Mouse (Mus musculus): ENCODE results near the gene Smtnl2.

Smtnl2 gene

DNA sequence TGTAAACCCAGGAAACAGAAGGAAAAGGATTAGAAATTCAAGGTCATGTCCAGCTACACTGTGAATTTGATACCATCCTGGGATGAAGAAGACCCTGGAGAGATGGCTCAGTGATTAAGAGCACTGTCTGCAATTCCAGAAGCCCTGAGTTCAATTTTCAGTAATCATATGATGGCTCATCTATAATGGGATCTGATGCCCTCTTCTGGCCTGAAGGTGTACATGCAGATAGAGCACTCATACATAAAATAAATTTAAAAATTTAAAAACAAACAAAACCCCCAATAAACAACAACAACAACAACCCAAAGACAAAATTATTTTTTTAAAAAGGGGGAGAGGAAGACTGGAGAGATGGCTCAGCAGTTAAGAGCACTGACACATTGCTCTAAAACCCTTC is 15.4 kb upstream of the Smtnl2 start:
- DNase-seq (ENCODE audit: low spot score in 2 of 2) = no peak

- DNase-seq (ENCODE audit: low spot score in 2 of 2) = no peak
These were observed 13.7 kb upstream of the Smtnl2 start for GRCm38 (mm10) chr11:72425201-72425600.

GRCm38 (mm10) chr11:72423686-72424085 is 12.2 kb upstream of the Smtnl2 start:
- DNase-seq (ENCODE audit: low spot score in 2 of 2) = no peak

DNA sequence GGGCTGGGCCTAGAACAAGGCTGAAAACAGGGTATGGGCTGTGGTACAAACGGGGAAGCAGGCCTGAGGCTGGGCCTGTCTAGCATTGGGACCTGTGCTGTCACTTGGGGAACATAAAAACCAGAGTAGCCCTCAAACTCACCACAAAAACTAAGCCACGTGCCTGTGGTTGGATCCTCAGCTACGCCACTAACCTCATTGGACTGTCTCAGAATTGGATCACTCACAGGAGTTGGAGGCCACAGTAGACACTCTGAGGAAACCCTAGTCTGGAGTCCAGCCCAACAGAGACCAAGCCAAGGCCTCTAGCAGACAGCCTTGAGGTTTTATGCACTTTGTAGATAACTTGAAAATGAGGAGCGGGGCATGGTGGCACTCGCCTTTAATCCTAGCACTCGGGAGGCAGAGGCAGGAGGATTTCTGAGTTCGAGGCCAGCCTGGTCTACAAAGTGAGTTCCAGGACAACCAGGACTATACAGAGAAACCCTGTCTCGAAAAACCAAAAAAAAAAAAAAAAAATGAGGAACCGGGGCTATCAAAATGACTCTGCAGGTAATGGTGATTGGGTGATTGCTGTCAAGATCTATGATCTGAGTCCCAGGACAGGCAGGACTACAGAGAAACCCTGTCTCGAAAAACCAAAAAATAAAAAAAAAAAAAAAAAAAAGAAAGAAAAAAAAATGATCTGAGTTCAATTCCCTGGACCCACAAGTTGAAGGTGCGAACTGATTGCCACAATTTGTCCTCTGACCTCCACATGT is 10.2 kb upstream of the Smtnl2 start:
- no peak for DNase-seq (ENCODE audit: low spot score in 2 of 2)

- no peak for DNase-seq (ENCODE audit: low spot score in 2 of 2)
These were observed 9.1 kb upstream of the Smtnl2 start for GRCm38 (mm10) chr11:72420460-72421122.

DNA sequence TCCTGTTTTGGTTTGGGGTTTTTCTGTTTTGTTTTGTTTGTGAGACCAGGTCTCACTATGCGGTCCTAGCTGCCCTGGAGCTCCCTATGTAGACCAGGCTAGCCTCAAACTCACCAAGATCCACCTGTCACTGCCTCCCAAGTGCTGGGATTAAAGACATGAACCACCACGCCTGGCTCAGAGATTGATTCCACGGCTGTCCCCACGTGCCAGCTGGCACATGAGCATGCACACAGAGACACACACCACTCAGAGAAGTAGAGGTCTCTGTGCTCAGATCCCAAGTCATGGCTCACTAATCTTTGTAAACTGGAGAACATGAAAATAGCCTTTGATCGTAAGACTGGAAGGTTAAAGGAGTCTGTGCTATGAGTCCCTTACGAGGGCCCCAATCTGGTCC is 7.5 kb upstream of the Smtnl2 start:
- DNase-seq (ENCODE audit: low spot score in 2 of 2) = no peak

GRCm38 (mm10) chr11:72418227-72418626 is 6.7 kb upstream of the Smtnl2 start:
- DNase-seq (ENCODE audit: low spot score in 2 of 2) = no peak

GRCm38 (mm10) chr11:72417376-72417775 is 5.9 kb upstream of the Smtnl2 start:
- DNase-seq (ENCODE audit: low spot score in 2 of 2) = no peak

GRCm38 (mm10) chr11:72416666-72417065 is 5.2 kb upstream of the Smtnl2 start:
- DNase-seq (ENCODE audit: low spot score in 2 of 2) = no peak

DNA sequence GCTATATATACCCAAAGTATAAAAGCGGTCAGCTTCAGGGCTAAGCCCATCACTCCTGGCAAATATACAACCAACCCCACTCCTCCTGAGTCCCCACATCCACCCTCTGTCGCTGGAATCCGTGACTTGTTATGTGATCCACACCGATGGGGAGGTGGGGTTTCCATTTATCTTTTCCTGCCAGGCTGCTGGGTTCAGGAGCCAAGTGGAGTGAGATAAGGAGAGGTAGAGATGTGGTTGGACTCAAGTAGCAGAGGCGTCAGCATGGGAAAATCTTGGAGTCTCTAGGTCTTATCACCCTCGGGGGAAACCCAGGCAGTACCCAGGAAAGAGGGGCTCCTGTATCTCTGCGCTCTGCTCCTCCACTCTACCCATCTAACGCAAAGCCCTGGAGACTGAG is 3.6 kb upstream of the Smtnl2 start:
- DNase-seq (ENCODE audit: low spot score in 2 of 2) = no peak

GRCm38 (mm10) chr11:72413601-72414190 is 2.2 kb upstream of the Smtnl2 start:
- no peak for DNase-seq (ENCODE audit: low spot score in 2 of 2)

DNA sequence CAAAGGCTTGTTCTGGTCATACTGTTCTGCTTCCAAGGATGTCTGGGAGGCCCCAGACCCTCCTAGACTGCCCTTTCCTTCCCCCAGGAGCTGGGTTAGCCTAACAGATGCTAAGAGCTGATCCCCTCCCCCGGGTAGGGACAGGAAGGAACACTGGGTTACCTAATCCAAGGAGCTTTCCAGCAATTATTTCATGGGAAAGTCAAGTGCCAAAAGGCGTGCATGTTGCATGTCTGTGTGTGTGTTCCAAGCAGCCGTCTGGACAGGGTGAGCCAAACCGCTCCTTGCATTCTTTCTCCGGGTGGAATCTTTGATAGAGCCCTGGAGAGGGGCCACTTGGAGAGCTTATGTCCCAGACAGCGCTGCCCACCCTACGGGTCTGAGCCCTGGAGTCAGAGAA is 1.5 kb upstream of the Smtnl2 start:
- DNase-seq (ENCODE audit: low spot score in 2 of 2) = no peak

DNA sequence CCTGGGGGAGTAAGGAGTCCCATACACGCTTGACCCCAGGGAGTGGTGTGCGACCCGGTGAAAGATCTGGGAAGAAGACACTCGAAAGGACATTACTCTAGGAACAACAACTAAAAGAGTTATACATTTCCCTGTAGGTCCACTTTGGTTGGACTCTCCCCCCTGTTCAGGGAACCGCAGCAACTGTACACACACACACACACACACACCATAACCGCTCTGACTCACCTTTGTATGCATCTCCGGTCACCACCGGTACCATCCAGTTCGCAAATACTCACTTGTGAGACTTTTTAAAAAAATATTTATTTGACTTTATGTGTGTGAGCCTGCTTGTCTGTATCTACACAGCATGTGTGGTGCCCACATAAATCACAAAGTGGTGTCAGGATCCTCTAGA is 432 bp upstream of the Smtnl2 start:
- no peak for DNase-seq (ENCODE audit: low spot score in 2 of 2)

DNA sequence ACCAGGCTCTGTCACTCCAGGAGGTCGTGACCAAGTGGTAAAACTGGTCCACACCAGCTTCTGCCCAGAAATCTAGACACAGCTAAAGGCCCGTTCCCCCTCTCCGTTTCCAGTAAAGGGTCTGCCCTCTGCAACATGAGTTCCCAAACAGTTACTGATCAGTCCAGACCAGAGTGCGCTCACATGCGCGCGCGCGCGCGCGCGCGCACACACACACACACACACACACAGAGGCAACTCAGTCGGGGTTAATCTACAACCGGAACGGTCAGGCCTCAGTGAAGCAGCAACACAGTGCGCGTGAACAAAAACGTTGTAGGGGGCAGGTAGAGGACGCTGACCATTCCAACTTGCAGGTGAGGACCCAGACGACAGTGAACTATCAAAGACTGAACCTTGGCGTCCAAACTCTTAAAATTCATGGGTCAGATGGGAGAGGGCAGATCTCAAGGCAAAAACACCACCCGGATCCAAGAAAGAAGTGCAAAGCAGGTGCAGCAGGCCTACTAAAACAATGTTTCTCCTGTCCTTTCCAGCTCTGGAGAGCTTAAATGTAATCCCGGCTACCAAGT is 906 bp downstream of the Smtnl2 start:
- no peak for DNase-seq (ENCODE audit: low spot score in 2 of 2)

GRCm38 (mm10) chr11:72409649-72410385 is 1.7 kb downstream of the Smtnl2 start:
- DNase-seq (ENCODE audit: low spot score in 2 of 2) = no peak

- DNase-seq (ENCODE audit: low spot score in 2 of 2) = no peak
These were observed 2.9 kb downstream of the Smtnl2 start for GRCm38 (mm10) chr11:72408451-72409170.

- no peak for DNase-seq (ENCODE audit: low spot score in 2 of 2)
These were observed 3.9 kb downstream of the Smtnl2 start for GRCm38 (mm10) chr11:72407574-72407973.

DNA sequence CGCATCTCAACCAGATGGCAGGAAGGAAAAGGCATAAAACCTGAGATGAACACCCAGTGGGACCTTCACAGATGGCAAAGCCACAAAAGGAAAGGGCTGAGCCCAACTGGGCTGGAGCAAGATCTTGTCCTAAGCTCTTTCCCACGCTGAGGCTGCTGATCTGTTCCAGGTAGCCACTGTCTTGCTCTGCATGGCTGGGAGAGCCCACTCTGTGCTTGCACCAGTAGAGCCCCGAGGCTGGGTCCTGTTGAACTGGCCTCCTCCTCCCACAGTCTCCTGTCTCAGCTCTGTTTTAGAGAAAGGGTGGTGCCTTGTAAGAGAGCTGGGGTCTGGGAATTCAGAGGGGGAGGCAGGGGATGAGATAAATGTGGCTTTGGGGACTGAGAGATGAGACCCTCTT is 4.4 kb downstream of the Smtnl2 start:
- DNase-seq (ENCODE audit: low spot score in 2 of 2) = no peak

- DNase-seq (ENCODE audit: low spot score in 2 of 2) = no peak
These were observed 5.3 kb downstream of the Smtnl2 start for GRCm38 (mm10) chr11:72406079-72406675.

DNA sequence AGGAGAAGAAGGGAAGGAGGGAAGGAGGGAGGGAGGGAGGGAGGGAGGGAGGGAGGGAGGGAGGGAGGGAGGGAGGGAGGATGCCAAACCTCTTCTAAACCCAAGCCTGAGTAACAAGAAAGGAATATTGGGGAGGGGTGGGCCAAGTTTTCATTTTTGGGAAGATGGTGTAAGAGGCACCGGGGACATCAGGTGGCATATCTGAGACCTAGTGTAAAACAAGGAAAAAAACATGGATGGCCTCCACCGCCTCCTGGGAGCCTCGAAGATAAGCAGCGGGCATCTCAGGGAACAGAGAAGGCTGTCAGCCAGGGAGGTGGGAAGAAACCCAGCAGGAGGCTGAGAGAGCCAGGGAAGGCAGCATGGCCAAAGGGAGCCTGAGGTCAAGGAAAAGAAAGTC is 6.0 kb downstream of the Smtnl2 start:
- DNase-seq (ENCODE audit: low spot score in 2 of 2) = no peak

GRCm38 (mm10) chr11:72402969-72403368 is 8.5 kb downstream of the Smtnl2 start:
- DNase-seq (ENCODE audit: low spot score in 2 of 2) = no peak

Measured in spleen, postnatal 10 days (tissue).